Mouse (Mus musculus) megakaryocyte, embryonic 14.5 days (primary cell): Measurements from ENCODE around the gene Gimap4.

Experiments used
- FLI1 ChIP-seq: IDR thresholded peaks from 2 replicates; pipeline ENCODE4 v1.6.1; 2012; ENCODE audit warnings: low read length, inconsistent platforms, mixed read lengths
- GATA1 ChIP-seq: IDR thresholded peaks from 3 replicates; pipeline ENCODE4 v1.6.1; 2012; ENCODE audit warnings: mixed read lengths, low read length, inconsistent platforms, borderline replicate concordance

- TF ChIP-seq GATA1 = no peak
- TF ChIP-seq FLI1 = no peak
Observed at GRCm38 (mm10) chr6:48740501-48741169, 56.3 kb downstream of the Gimap4 start.
